Mouse (Mus musculus): ENCODE measurements around the gene Svopl.

The Svopl gene

GRCm38 (mm10) chr6:38031924-38032540, 14.8 kb downstream of the Svopl start:
- DNase-seq = no peak

- no peak for DNase-seq
These were observed 18.6 kb downstream of the Svopl start for GRCm38 (mm10) chr6:38028205-38028604.

GRCm38 (mm10) chr6:38027771-38028170, 19.0 kb downstream of the Svopl start:
- no peak for DNase-seq

- DNase-seq = no peak
These were observed 23.5 kb downstream of the Svopl start for GRCm38 (mm10) chr6:38023284-38023683.

GRCm38 (mm10) chr6:38021406-38021805, 25.4 kb downstream of the Svopl start:
- no peak for DNase-seq

GRCm38 (mm10) chr6:38012829-38013228, 34.0 kb downstream of the Svopl start:
- no peak for DNase-seq

GRCm38 (mm10) chr6:38007459-38007858, 39.3 kb downstream of the Svopl start:
- peak; percentile 58 for DNase-seq

GRCm38 (mm10) chr6:37967386-37967785, 79.4 kb downstream of the Svopl start:
- DNase-seq = no peak

GRCm38 (mm10) chr6:37951306-37951705, 95.5 kb downstream of the Svopl start:
- DNase-seq = no peak

- DNase-seq = no peak
These were observed 110.3 kb downstream of the Svopl start for GRCm38 (mm10) chr6:37936498-37936897.

Data from cerebellum, adult 9-10 months (tissue).